ENCODE assay signal across 16 mouse cellular contexts in the genomic region with DNA sequence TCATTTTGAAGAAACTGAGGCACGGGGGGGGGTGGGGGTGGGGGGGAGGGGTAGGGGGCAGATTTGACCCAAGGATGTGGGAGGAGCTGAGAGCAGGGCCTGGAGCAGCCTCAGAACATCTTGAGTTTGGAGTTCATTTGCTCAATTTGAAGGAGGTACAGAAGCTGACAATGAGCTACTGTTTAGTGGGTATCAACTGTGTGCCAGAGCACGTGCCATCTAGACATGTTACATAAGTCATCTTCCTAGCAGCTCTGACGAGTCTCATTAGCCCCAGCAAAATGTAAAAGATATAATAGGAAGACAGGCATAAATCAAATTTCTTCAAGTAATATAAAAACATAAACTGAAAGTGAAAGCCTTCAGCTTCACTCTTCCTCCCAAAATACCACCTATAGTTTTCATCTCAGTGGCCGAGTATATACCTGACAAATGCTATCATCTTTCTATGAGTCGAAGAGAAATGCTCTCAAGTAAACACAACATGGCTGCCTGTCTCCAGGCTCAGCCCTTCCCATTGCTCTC.
DNase-seq lines count a peak whose midpoint lies in the region; ATAC-seq and TF ChIP-seq lines count a peak whose summit lies in the region.
"Had no signal": no experiment of that assay in that cellular context is flagged by ENCODE, and none has a peak within 500 bp of the region (broad histone marks: within the 10 kb centered on the region; RNA-seq: fewer than 3 reads in every experiment).

No protein-coding gene starts in this region.

- WGBS in hindbrain, embryonic 16.5 days = 58% methylated on average over 5 of the region's 5 CpGs
- 59% methylated on average over 5 of the region's 5 CpGs for WGBS in hindbrain, embryonic 12.5 days
- 37% methylated on average over 5 of the region's 5 CpGs for WGBS in lung, postnatal 0 days

- H3K9ac ChIP-seq in hindbrain, embryonic 16.5 days (ENCODE audit: low read depth, low read length) = no peak overlapping the region
- no peak overlapping the region for H3K9ac ChIP-seq in hindbrain, embryonic 12.5 days
- H3K9ac ChIP-seq in lung, postnatal 0 days (replicated peaks; ENCODE audit: low read depth) = no peak overlapping the region
- H3K9ac ChIP-seq: liver, embryonic 14.5 days; midbrain, embryonic 15.5 days had no signal

- peak overlapping the region; percentile 95 for H3K27ac ChIP-seq in gastrocnemius, adult 2 months
- H3K27ac ChIP-seq in hindbrain, embryonic 16.5 days (ENCODE audit: low read depth, low read length) = no peak overlapping the region; the same call in 1 of the 2 replicates
- H3K27ac ChIP-seq in hindbrain, embryonic 12.5 days = no peak overlapping the region
- H3K27ac ChIP-seq in lung, postnatal 0 days (ENCODE audit: low read length) = no peak overlapping the region
- H3K27ac ChIP-seq: liver, embryonic 14.5 days; stomach, postnatal 0 days had no signal

- TF ChIP-seq EP300 in lung, postnatal 0 days (IDR thresholded peaks at IDR 0.05) = no peak

- DNase-seq in gastrocnemius, adult 2 months = no peak
- DNase-seq in gastrocnemius, adult 8-10 months (ENCODE audit: low spot score in 2 of 2) = no peak
- DNase-seq in lung, postnatal 0 days (ENCODE audit: low spot score) = no peak
- no peak for DNase-seq in lung, postnatal 25 days (ENCODE audit: low spot score)
- peak; percentile 34 to 41 for DNase-seq in cerebellum, postnatal 25 days
- DNase-seq: adrenal gland, adult 2 months; gastrocnemius, postnatal 25 days; kidney, adult 18-20 months; kidney, postnatal 14 days; thymus, postnatal 14 days had no signal

- H3K9me3 ChIP-seq in hindbrain, embryonic 16.5 days (ENCODE audit: control insufficient read depth, low read length) = no peaks in the 10 kb centered on the region
- H3K9me3 ChIP-seq in hindbrain, embryonic 12.5 days (replicated peaks) = no peaks in the 10 kb centered on the region
- no peaks in the 10 kb centered on the region for H3K9me3 ChIP-seq in lung, postnatal 0 days (ENCODE audit: low read length)
- H3K9me3 ChIP-seq: midbrain, embryonic 15.5 days had no signal

- H3K36me3 ChIP-seq in hindbrain, embryonic 16.5 days (ENCODE audit: control insufficient read depth, insufficient read depth, low read length) = no peaks in the 10 kb centered on the region
- H3K36me3 ChIP-seq in hindbrain, embryonic 12.5 days = no peaks in the 10 kb centered on the region
- H3K36me3 ChIP-seq in lung, postnatal 0 days (ENCODE audit: insufficient read depth, low read length) = no peaks in the 10 kb centered on the region
- H3K36me3 ChIP-seq: G1E; midbrain, embryonic 15.5 days had no signal

- intact Hi-C loops in gastrocnemius, adult 2 months (cut with DNase I) = loop anchor here (5.0 kb wide), 1 partner anchor 1043 kb away; no protein-coding TSS in a partner anchor

- peaks cover 3% of the 10 kb centered on the region; the same call in 1 of the 2 replicates for H3K27me3 ChIP-seq in hindbrain, embryonic 16.5 days (replicated peaks; ENCODE audit: control insufficient read depth, insufficient read depth, low read length)
- peaks cover 36% of the 10 kb centered on the region for H3K27me3 ChIP-seq in hindbrain, embryonic 12.5 days
- no peaks in the 10 kb centered on the region; the same call in 1 of the 2 replicates for H3K27me3 ChIP-seq in lung, postnatal 0 days (replicated peaks; ENCODE audit: insufficient read depth, low read length)

- peak overlapping the region; percentile 79 for H3K4me3 ChIP-seq in gastrocnemius, adult 2 months
- H3K4me3 ChIP-seq in hindbrain, embryonic 16.5 days (ENCODE audit: low read length) = no peak overlapping the region
- H3K4me3 ChIP-seq in hindbrain, embryonic 12.5 days = no peak overlapping the region
- no peak overlapping the region for H3K4me3 ChIP-seq in lung, postnatal 0 days (ENCODE audit: low read depth, low read length)
- H3K4me3 ChIP-seq: midbrain, embryonic 15.5 days had no signal

- peak overlapping the region; percentile 39 for H3K4me2 ChIP-seq in hindbrain, embryonic 16.5 days (ENCODE audit: low read length)
- H3K4me2 ChIP-seq in hindbrain, embryonic 12.5 days (replicated peaks) = no peak overlapping the region
- H3K4me2 ChIP-seq in lung, postnatal 0 days (replicated peaks; ENCODE audit: low read depth, low read length) = peak overlapping the region; percentile 23; the same call in 1 of the 2 replicates

- peaks cover 13% of the 10 kb centered on the region for H3K4me1 ChIP-seq in hindbrain, embryonic 16.5 days (ENCODE audit: control insufficient read depth, insufficient read depth, low read depth, low read length)
- peaks cover 35% of the 10 kb centered on the region for H3K4me1 ChIP-seq in hindbrain, embryonic 12.5 days
- H3K4me1 ChIP-seq in lung, postnatal 0 days (ENCODE audit: insufficient read depth, low read depth, low read length) = peaks cover 11% of the 10 kb centered on the region; the same call in 1 of the 2 replicates

- ATAC-seq in hindbrain, embryonic 16.5 days = no peak
- no peak for ATAC-seq in hindbrain, embryonic 12.5 days (ENCODE audit: low FRiP score)
- ATAC-seq in lung, postnatal 0 days = no peak
- ATAC-seq: midbrain, embryonic 15.5 days had no signal

- no peak for TF ChIP-seq CTCF in gastrocnemius, adult 2 months (IDR thresholded peaks at IDR 0.05)
- TF ChIP-seq CTCF in lung, postnatal 0 days (IDR thresholded peaks at IDR 0.05) = no peak

Comparison
In these comparisons a context has a peak if more than half of its experiments do, and no peak if none do; other contexts are left out.
1. DNase-seq: peak in cerebellum, postnatal 25 days (2 of 2); none in gastrocnemius, adult 2 months (single experiment), gastrocnemius, adult 8-10 months (0 of 2), lung, postnatal 0 days (single experiment) and lung, postnatal 25 days (single experiment).